Mouse (Mus musculus): ENCODE results near the gene Asb15. TPM values are rescaled to one million over a fixed set of nuclear protein-coding genes. Genes with fewer than 3 reads are reported as not detected.

Gene Asb15
- polyA plus RNA-seq, 1 experiment from 2014 or later: not detected

DNA sequence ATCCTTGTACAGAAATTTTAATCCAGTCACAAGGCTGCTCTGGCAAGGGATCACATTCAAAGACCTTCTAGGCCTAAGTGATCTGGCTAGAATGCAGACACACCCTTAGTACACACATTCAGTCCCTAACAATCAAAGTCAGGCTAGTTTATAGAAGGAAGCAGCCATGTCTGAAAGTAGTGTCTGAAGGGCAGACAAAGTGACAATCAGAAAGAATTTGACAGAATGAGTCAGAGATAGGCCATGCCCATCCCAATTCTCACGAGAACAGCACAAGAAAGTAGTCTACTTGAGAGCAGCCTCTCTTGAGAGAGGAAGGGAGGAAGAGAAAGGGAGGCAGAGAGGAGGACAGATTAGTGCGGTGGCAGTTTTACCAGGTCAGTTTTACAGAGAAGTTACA is 94.2 kb downstream of the Asb15 start:
- DNase-seq (ENCODE audit: low spot score, missing footprints): no peak
- Histone ChIP-seq H3K9me3 (ENCODE audit: control insufficient read depth, low read length) (no peaks in the 10 kb centered on the region), H3K27ac (ENCODE audit: low read depth, low read length) (no peak overlapping the region), H3K9ac (ENCODE audit: low read length) (no peak overlapping the region), H3K4me1 (ENCODE audit: control insufficient read depth, insufficient read depth, low read length) (no peaks in the 10 kb centered on the region), H3K4me3 (ENCODE audit: low read depth, low read length) (no peak overlapping the region), H3K27me3 (ENCODE audit: control insufficient read depth, insufficient read depth, low read length) (no peaks in the 10 kb centered on the region), H3K36me3 (ENCODE audit: control insufficient read depth, insufficient read depth, low read length) (peaks cover 2% of the 10 kb centered on the region; the same call in 1 of the 2 replicates), H3K4me2 (no peak overlapping the region)
- ATAC-seq (ENCODE audit: low FRiP score): no peak
- 87% methylated on average over 2 of the region's 2 CpGs for WGBS

Other genes starting within 250 kb of the Asb15 start
- gene Iqub, start 13.1 kb upstream of the Asb15 start, polyA plus RNA-seq (2014; fragmentation: Nextera tagmentation; extraction: Ambion mirVana): 0.08 and 0.18 TPM in 2 replicates
- gene Ndufa5, start 131 bp upstream of the Asb15 start, polyA plus RNA-seq (2014; fragmentation: Nextera tagmentation; extraction: Ambion mirVana): 258 TPM in 2 replicates
- not detected in 2 replicates for gene Lmod2, start 69.6 kb downstream of the Asb15 start, polyA plus RNA-seq (2014; fragmentation: Nextera tagmentation; extraction: Ambion mirVana)
- 47.0 and 50.7 TPM in 2 replicates for gene Wasl, start 136.9 kb downstream of the Asb15 start, polyA plus RNA-seq (2014; fragmentation: Nextera tagmentation; extraction: Ambion mirVana)
- gene Hyal6, start 205.1 kb downstream of the Asb15 start, polyA plus RNA-seq (2014; fragmentation: Nextera tagmentation; extraction: Ambion mirVana): not detected in 2 replicates
- not detected in 2 replicates for gene Hyal4, start 220.2 kb downstream of the Asb15 start, polyA plus RNA-seq (2014; fragmentation: Nextera tagmentation; extraction: Ambion mirVana)

Measured in midbrain, embryonic 11.5 days (tissue).